Mouse (Mus musculus): Measurements from ENCODE around the gene Mbtd1. TPM values are rescaled to one million over a fixed set of nuclear protein-coding genes. Genes with fewer than 3 reads are reported as not detected.
A peak's percentile ranks its signal among the peaks of the same experiment; 100 is the strongest.

The Mbtd1 gene
- total RNA-seq (2021) (10 to 100 TPM; 10.8 to 12.3 TPM), polyA plus RNA-seq (2012; rRNA removed) (3.0 and 4.6 TPM in 2 replicates)
- long read RNA-seq, result 0 reads

DNA sequence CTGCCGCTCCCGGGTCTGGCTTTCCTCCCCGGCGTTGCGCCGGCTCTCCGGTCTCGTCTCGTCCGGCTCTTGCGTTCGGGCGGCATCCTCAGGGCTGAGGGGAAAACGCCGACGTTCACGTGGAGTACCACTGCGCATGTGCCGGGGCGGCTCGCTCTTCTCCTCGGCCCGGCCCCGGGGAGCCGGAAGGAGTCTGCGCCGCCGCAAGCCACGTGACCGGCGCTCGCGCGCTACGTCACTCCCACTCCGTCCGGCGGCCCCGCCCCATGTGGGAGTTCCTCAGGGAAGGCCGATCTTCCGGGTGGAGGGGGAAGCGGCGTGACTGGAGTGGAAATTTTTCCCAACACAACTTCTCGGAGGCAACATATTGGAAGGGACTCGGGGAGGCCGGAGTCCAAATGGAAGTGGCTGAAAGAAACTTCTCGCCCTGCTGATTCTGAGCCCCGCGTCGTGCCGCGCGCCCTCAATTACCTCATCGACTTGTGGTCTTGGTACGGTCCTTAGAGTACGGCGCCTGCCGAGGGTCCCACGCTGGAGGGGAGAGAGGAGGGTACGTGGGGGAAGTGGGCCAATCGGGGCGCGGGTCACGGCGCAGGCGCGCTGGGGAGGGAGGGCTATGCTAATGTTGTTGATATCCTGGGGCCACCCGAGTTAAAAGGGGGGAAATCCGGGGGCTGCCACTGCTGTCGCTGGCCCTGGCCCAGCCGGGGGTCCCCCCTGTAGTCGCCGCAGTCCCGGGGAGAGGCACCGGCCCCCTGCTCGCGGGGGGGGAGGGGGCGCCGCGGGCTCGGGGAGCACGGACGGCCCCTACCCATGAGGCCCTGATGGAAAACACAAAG lies at the start of gene Mbtd1, which contains the start of gene Utp18:
Gene Mbtd1 (plus strand): TSS at position 281 of the 839 bp plus-strand sequence.
Gene Utp18 (minus strand): TSS at position 195 of the 839 bp plus-strand sequence.
- Histone ChIP-seq H3K27me3 (ENCODE audit: control insufficient read depth, insufficient read depth, low read length) (no peaks in the 10 kb centered on the region), H3K9ac (ENCODE audit: low read depth, low read length) (peak within 1 kb of the TSS; percentile 87), H3K4me1 (ENCODE audit: control insufficient read depth, insufficient read depth, low read length) (peaks cover 8% of the 10 kb centered on the region), H3K36me3 (ENCODE audit: control insufficient read depth, insufficient read depth, low read length) (peaks cover 9% of the 10 kb centered on the region), H3K79me2 (replicated peaks; ENCODE audit: control insufficient read depth, insufficient read depth, low read length) (peaks cover 3% of the 10 kb centered on the region), H3K27ac (peak within 1 kb of the TSS; percentile 99), H3K4me3 (peak within 1 kb of the TSS; percentile 87)
- DNase-seq, result peak; percentile 99
- peak; percentile 45; the same call in 1 of the 2 replicates for TF ChIP-seq EP300 (IDR thresholded peaks at IDR 0.05; ENCODE audit: insufficient read depth, low read depth, low read length)
- no peak for TF ChIP-seq CTCF (IDR thresholded peaks at IDR 0.05)
- TF ChIP-seq POLR2A (IDR thresholded peaks at IDR 0.05; ENCODE audit: insufficient read depth, low read depth, low read length), result peak; percentile 55
- 1% methylated on average over 77 of the region's 83 CpGs for WGBS
- intact Hi-C loops (cut with DNase I), result loop anchor here (5.0 kb wide), 1 partner anchor 72 kb away; the partner anchor contains the start of gene Nme2

DNA sequence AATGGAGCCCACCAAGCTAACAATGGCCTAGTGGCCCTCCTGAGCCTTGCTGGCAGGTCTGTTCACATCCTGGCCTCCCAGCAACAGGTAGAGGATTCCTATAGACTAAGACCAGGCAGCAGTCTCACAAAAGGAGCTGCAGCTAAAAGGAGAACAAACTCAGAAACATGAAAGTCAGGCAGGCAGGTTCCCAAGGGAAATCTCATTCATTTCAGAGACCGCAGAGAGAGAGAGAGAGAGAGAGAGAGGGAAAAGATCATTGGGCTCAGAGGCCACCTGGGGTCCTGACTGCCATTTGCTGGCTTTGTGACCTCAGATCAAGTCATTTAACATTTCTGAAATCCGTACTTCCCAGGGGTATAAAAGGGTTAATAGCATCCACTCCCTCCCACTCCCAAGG lies 38.3 kb upstream of the Mbtd1 start:
- intact Hi-C loops (cut with DNase I), result no loop called here
- no peaks in the 10 kb centered on the region for H3K4me1 ChIP-seq (ENCODE audit: control insufficient read depth, insufficient read depth, low read length)
- TF ChIP-seq POLR2A (IDR thresholded peaks at IDR 0.05; ENCODE audit: insufficient read depth, low read depth, low read length), result no peak
- no peak for TF ChIP-seq CTCF (IDR thresholded peaks at IDR 0.05)
- TF ChIP-seq EP300 (IDR thresholded peaks at IDR 0.05; ENCODE audit: insufficient read depth, low read depth, low read length), result no peak
- no peak overlapping the region for H3K4me3 ChIP-seq
- no peaks in the 10 kb centered on the region for H3K79me2 ChIP-seq (replicated peaks; ENCODE audit: control insufficient read depth, insufficient read depth, low read length)
- no peaks in the 10 kb centered on the region for H3K36me3 ChIP-seq (ENCODE audit: control insufficient read depth, insufficient read depth, low read length)
- no peak overlapping the region for H3K9ac ChIP-seq (ENCODE audit: low read depth, low read length)
- WGBS, result 33% methylated on average over 2 of the region's 2 CpGs
- no peak overlapping the region for H3K27ac ChIP-seq
- no peak for DNase-seq
- no peaks in the 10 kb centered on the region for H3K27me3 ChIP-seq (ENCODE audit: control insufficient read depth, insufficient read depth, low read length)

DNA sequence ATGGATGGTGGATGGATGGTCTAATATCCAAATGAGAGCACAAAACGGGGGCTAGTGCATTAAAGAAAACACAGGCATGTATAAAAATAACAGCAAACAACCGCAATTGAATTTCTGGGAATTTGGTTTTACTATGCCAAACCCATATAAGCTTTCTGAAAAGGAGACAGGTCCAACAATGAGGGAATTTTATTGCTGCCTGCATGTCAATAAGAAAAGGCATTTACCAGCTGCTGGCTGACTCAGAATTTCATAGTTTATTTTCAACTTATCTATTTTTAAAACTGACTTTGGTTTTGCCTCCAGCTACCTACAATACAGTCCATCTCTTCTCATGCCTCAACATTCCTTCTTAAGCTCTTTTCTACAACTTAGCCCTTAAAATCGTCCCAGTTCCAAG lies 33.1 kb upstream of the Mbtd1 start:
- intact Hi-C loops (cut with DNase I), result no loop called here
- no peak overlapping the region for H3K4me3 ChIP-seq
- no peaks in the 10 kb centered on the region for H3K27me3 ChIP-seq (ENCODE audit: control insufficient read depth, insufficient read depth, low read length)
- H3K4me1 ChIP-seq (ENCODE audit: control insufficient read depth, insufficient read depth, low read length), result no peaks in the 10 kb centered on the region
- no peak for DNase-seq
- H3K79me2 ChIP-seq (replicated peaks; ENCODE audit: control insufficient read depth, insufficient read depth, low read length), result no peaks in the 10 kb centered on the region
- H3K36me3 ChIP-seq (ENCODE audit: control insufficient read depth, insufficient read depth, low read length), result no peaks in the 10 kb centered on the region
- H3K9ac ChIP-seq (ENCODE audit: low read depth, low read length), result no peak overlapping the region
- no peak for TF ChIP-seq EP300 (IDR thresholded peaks at IDR 0.05; ENCODE audit: insufficient read depth, low read depth, low read length)
- TF ChIP-seq POLR2A (IDR thresholded peaks at IDR 0.05; ENCODE audit: insufficient read depth, low read depth, low read length), result no peak
- no peak for TF ChIP-seq CTCF (IDR thresholded peaks at IDR 0.05)
- H3K27ac ChIP-seq, result no peak overlapping the region
- WGBS, result 66% methylated on average over 3 of the region's 3 CpGs

DNA sequence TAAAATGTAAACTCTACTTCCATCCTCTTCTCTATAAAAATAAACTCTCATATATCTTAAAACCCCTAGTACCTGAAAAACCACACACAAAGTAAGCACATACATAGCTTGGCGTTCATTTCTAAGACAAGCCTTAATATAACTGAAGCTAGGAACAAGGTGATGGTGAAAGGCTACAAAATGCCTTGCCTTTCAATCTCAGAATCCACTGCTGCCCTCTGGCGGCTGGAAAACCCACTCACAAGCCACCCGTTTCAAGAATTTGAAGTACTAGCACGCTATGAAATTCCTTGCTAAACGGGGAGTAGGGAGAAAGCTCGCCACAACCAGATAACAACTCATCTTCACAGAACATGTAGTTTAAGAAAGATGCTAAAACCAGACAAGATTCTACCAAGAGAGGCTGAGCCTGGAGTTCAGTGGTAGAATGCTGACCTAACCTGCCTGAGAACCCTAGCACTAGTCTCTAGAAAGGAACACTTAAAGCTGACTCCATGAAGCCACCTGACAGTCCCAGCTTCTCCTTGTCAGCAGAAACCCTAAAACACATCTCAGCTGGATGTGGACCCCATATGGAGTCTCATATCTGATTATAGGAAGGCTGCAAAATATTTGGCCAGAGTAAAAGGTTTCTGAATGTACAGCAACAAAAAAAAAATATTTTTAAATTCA lies 29.2 kb upstream of the Mbtd1 start:
- no peak overlapping the region for H3K4me3 ChIP-seq
- no peaks in the 10 kb centered on the region; the same call in none of the 2 replicates for H3K36me3 ChIP-seq (ENCODE audit: control insufficient read depth, insufficient read depth, low read length)
- intact Hi-C loops (cut with DNase I), result no loop called here
- no peaks in the 10 kb centered on the region for H3K79me2 ChIP-seq (replicated peaks; ENCODE audit: control insufficient read depth, insufficient read depth, low read length)
- H3K4me1 ChIP-seq (ENCODE audit: control insufficient read depth, insufficient read depth, low read length), result peaks cover 2% of the 10 kb centered on the region; the same call in 1 of the 2 replicates
- 3% methylated on average over 6 of the region's 6 CpGs for WGBS
- DNase-seq, result peak; percentile 45 to 70
- H3K27me3 ChIP-seq (ENCODE audit: control insufficient read depth, insufficient read depth, low read length), result no peaks in the 10 kb centered on the region
- no peak overlapping the region for H3K9ac ChIP-seq (ENCODE audit: low read depth, low read length)
- H3K27ac ChIP-seq, result no peak overlapping the region
- TF ChIP-seq CTCF (IDR thresholded peaks at IDR 0.05) (peak; percentile 91), EP300 (IDR thresholded peaks at IDR 0.05; ENCODE audit: insufficient read depth, low read depth, low read length) (no peak)

DNA sequence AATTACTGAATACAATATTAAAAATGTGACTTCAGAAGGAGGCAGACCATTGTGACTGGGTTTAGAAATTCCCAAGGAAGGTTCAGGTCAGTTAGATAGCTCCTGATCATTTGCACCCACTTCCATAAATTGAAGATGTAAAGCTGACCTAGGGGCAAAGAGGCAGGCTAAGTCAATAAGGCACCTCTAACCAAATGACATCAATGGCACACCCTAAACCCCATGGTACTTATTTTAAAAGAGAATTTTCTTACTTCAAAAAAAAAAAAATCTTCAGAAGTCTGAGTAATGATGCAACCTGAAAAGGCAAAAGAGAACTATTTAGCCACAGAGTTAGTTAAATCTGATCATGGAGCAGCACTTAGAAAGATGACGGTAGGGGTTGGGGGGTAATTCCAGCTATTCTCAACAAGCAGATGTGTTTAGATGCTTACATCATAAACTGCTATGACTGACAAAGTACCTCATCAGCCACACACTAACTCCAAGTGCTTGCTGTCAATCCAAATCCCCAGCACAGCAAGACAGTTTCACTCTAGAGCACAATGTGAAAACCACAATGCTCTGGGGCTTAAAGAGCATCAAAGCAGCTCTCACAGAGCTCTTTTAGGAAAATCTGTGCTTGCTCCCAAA lies 25.0 kb upstream of the Mbtd1 start:
- no peaks in the 10 kb centered on the region; the same call in none of the 2 replicates for H3K36me3 ChIP-seq (ENCODE audit: control insufficient read depth, insufficient read depth, low read length)
- 88% methylated on average over 1 of the region's 1 CpGs for WGBS
- H3K27me3 ChIP-seq (ENCODE audit: control insufficient read depth, insufficient read depth, low read length), result no peaks in the 10 kb centered on the region
- no peak overlapping the region for H3K27ac ChIP-seq
- no peak for DNase-seq
- no peak overlapping the region for H3K4me3 ChIP-seq
- intact Hi-C loops (cut with DNase I), result no loop called here
- peaks cover 2% of the 10 kb centered on the region for H3K4me1 ChIP-seq (ENCODE audit: control insufficient read depth, insufficient read depth, low read length)
- H3K79me2 ChIP-seq (replicated peaks; ENCODE audit: control insufficient read depth, insufficient read depth, low read length), result no peaks in the 10 kb centered on the region
- TF ChIP-seq POLR2A (IDR thresholded peaks at IDR 0.05; ENCODE audit: insufficient read depth, low read depth, low read length), result no peak
- TF ChIP-seq CTCF (IDR thresholded peaks at IDR 0.05), result no peak
- no peak for TF ChIP-seq EP300 (IDR thresholded peaks at IDR 0.05; ENCODE audit: insufficient read depth, low read depth, low read length)
- no peak overlapping the region for H3K9ac ChIP-seq (ENCODE audit: low read depth, low read length)

Measured in heart, adult 2 months (tissue).